Mouse (Mus musculus) hindbrain, postnatal 0 days (tissue): ENCODE measurements around the gene Gid8. TPM values are rescaled to one million over a fixed set of nuclear protein-coding genes. Genes with fewer than 3 reads are reported as not detected.
"Not testable (repeated sequence)": the region's sequence is repeated elsewhere in the genome, so short reads cannot be mapped to it uniquely, and the experiment has no call there.

Experiments
- ATAC-seq: fragments of 200-750 bp; cut with Nextera tagmentation; 2 replicates; pipeline ENCODE4 v1.8.0; 2017; ENCODE audit warnings: mild to moderate bottlenecking, moderate TSS enrichment, moderate library complexity
- DNase-seq: peaks from one replicate; pipeline ENCODE4 v3.0.0-alpha.2; 2015; ENCODE audit warnings: low spot score
- H3K27ac ChIP-seq: fragments of 300-500 bp; sonication (generic); 2 replicates; pipeline ENCODE4 v1.5.1; 2014; ENCODE audit warnings: mild to moderate bottlenecking
- H3K27me3 ChIP-seq: fragments of 300-500 bp; sonication (generic); 2 replicates; pipeline ENCODE4 v1.6.1; 2014; ENCODE audit warnings: low read length, mixed read lengths; ENCODE audit not compliant: insufficient read depth
- H3K36me3 ChIP-seq: fragments of 300-500 bp; sonication (generic); 2 replicates; pipeline ENCODE4 v1.6.1; 2014; ENCODE audit warnings: low read length, mixed read lengths; ENCODE audit not compliant: insufficient read depth
- H3K4me1 ChIP-seq: fragments of 300-500 bp; sonication (generic); 2 replicates; pipeline ENCODE4 v1.6.1; 2014; ENCODE audit warnings: antibody characterized with exemption, low read length, mixed read lengths; ENCODE audit not compliant: insufficient read depth
- H3K4me2 ChIP-seq: fragments of 300-500 bp; sonication (generic); 2 replicates; pipeline ENCODE4 v1.6.1; 2014; ENCODE audit warnings: low read depth, mild to moderate bottlenecking, low read length, moderate library complexity, mixed read lengths
- H3K4me3 ChIP-seq: fragments of 300-500 bp; sonication (generic); 2 replicates; pipeline ENCODE4 v1.5.1; 2014; ENCODE audit warnings: low read length
- H3K9ac ChIP-seq: fragments of 300-500 bp; sonication (generic); replicated peaks from 2 replicates; pipeline ENCODE4 v1.6.1; 2014; ENCODE audit warnings: mild to moderate bottlenecking, low read length, moderate library complexity, mixed read lengths
- H3K9me3 ChIP-seq: fragments of 300-500 bp; sonication (generic); 2 replicates; pipeline ENCODE4 v1.6.1; 2016; ENCODE audit warnings: low read length, mixed read lengths
- CTCF ChIP-seq: IDR thresholded peaks from 2 replicates; pipeline ENCODE4 v1.5.1; 2016; ENCODE audit warnings: antibody characterized with exemption, control low read depth, low read depth
- WGBS: fragments of 180-500 bp; shearing (Covaris S2); extraction: QIAGEN DNeasy Blood & Tissue Kit; methylation state at CpG from one replicate; pipeline ENCODE4 v1.1.7; 2014; 5-methylcytosine and 5-hydroxymethylcytosine counted together
- polyA plus RNA-seq: library from polyadenylated mRNA; unstranded; fragments of >200 nt; fragmentation: Nextera tagmentation; extraction: Ambion mirVana; gene quantifications from 2 replicates; pipeline ENCODE4 v1.2.1, GENCODE M21; 2015
- total RNA-seq: library from RNA; depleted of rRNA; stranded (reverse); fragments of >200 nt; gene quantifications from 2 replicates; pipeline ENCODE4 v1.2.3, GENCODE M21; 2014

The Gid8 gene
- total and polyA plus RNA-seq, 2 experiments from 2014 or later, result 45.5 to 51.1 TPM

DNA sequence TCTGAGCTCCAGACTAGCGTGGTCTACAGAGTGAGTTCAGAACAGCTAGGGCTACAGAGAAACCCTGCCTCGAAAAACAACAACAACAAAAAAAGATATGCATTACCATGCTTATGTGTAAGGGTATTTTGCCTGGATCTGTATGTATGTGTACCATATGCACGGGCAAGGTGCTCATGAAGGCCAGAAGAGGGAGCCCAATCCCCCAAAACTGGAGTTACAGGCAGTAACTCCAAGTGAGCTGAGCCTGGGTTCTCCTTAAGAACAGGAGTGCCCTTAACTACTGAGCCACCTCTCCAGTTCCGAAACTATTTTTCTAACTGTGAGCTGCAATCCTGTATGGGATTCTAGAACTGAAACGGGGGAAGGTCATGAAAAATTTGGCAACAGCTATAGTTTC lies 3.9 kb upstream of the Gid8 start:
- WGBS, result 95% methylated on average over 5 of the region's 5 CpGs
- Histone ChIP-seq H3K36me3 (no peaks in the 10 kb centered on the region), H3K27me3 (no peaks in the 10 kb centered on the region), H3K4me2 (no peak overlapping the region), H3K4me3 (no peak overlapping the region), H3K4me1 (peaks cover 12% of the 10 kb centered on the region), H3K9me3 (no peaks in the 10 kb centered on the region), H3K27ac (no peak overlapping the region), H3K9ac (no peak overlapping the region)
- peak; percentile 28; the same call in 1 of the 2 replicates for TF ChIP-seq CTCF
- DNase-seq, result no peak
- ATAC-seq, result no peak

DNA sequence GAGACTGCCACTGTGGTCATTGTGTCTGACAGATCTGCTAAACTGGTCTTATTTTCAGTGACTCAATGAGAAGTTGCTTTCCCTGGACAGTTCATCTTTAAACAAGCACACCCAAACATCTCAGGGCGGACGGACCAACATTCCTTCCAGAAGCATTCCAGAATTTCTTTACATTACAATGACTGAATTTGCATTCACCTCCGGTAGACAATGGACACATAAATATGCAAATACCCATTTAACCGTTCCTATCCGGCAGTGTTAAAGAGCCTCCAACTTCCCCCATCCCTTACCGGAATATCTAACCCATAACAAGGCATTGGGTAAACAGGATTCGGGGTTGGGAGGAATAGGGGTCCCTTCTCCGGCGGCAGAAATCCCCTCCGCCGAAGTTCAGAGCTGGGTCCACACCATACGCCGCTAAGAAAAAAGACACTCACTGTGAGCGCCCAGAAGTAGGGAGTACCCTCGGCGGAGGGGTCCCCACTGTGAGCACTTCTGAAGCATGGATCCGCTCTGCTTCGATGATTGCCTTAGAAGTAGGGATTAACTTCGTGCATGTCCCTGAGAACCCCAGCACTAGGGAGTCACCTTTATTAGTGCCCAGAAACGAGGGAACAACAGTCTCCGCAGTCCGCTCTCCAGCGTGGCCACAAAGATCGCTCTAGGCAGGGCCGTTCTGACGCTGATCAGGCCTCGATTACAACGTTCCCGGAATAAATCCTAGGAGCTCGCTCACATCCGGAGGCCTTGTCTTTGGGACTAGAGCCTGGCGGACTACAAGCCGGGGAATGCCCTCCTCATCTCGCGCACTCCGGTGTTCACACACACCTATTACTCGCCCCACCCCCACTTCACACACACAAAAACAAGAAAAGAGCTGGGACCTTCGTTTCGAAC lies 644 bp upstream of the Gid8 start:
- no peak for DNase-seq
- ATAC-seq, result peak; percentile 55
- no peaks in the 10 kb centered on the region for H3K9me3 ChIP-seq

DNA sequence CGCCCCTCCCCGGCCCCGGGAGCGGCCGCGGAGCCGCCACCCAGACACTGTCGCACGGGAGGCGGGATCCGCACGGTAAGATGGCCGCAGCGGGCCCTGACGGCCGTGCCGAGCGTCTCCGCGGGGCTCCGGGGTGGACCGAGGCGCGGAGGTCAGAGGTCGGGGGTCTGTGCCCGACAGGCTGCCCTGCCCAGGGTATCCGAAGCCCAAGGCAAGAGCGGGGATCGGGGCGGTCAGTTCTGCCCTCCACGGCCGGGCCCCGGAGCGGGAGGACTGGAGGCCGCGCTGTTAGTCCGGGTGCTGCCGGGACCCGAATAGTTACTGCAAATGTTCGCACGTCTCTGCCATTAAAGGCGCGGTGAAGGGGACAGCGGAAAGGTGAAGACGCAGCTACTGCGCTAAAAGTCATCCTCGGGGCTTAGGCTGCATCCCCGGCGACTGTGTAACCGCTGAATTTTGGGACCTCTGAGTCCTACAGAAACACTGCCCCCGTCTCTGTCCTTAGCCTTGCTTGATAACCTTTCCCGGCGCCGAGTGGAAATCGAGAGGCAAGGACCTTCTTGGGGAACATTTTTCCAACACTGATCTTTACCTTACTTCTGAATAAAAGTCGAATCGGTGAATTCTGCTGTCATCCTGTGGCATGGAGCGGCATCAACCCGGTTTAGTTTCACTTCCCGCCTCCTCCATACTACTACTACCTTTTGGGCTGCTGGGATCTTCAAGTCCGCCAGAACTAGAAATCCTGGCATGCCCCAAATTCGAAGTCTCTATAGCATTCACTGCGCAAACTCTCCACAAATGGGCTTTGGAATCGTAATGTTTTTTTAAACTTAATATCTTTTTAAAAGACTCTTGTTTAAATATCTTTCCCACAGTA lies 599 bp downstream of the Gid8 start:
- H3K4me2 ChIP-seq, result peak overlapping the region; percentile 82
- DNase-seq (no peak), ATAC-seq (peak; percentile 73)
- no peaks in the 10 kb centered on the region for H3K9me3 ChIP-seq
- TF ChIP-seq CTCF, result no peak
- 4% methylated on average over 64 of the region's 64 CpGs for WGBS
- H3K4me3 ChIP-seq, result peak overlapping the region; percentile 94
- H3K9ac ChIP-seq, result peak overlapping the region; percentile 98
- peaks cover 5% of the 10 kb centered on the region; the same call in 1 of the 2 replicates for H3K36me3 ChIP-seq
- H3K4me1 ChIP-seq, result peaks cover 18% of the 10 kb centered on the region
- no peaks in the 10 kb centered on the region for H3K27me3 ChIP-seq
- H3K27ac ChIP-seq, result peak overlapping the region; percentile 88

More for the DNA sequence above, 644 bp upstream of the Gid8 start:
- no peak for TF ChIP-seq CTCF
- WGBS, result under 1% methylated on average over 39 of the region's 39 CpGs
- Histone ChIP-seq H3K4me2 (peak overlapping the region; percentile 86), H3K36me3 (peaks cover 4% of the 10 kb centered on the region; the same call in 1 of the 2 replicates), H3K9ac (peak overlapping the region; percentile 98), H3K27me3 (no peaks in the 10 kb centered on the region), H3K4me3 (peak overlapping the region; percentile 94), H3K4me1 (peaks cover 18% of the 10 kb centered on the region), H3K27ac (peak overlapping the region; percentile 83)

DNA sequence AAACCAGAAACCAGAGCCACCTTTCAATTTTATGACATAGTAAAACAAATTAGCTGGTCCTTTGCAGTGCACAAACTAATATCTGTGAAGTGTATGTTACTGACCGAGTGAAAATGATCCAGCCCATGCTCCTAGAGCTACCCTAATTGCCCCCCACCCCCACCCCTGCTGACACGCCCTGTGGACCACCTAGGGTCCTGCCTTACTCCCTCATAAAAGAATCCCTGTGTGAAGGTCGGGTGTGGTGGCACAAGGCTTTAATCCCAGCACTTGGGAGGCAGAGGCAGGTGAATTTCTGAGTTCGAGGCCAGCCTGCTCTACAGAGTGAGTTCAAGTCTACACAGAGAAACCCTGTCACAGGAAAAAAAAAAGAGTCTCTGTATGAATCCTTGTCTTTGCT lies 1.6 kb downstream of the Gid8 start:
- H3K4me2 ChIP-seq, result peak overlapping the region; percentile 82
- H3K27me3 ChIP-seq, result no peaks in the 10 kb centered on the region
- H3K27ac ChIP-seq, result no peak overlapping the region
- WGBS, result 66% methylated on average over 4 of the region's 4 CpGs
- peaks cover 9% of the 10 kb centered on the region; the same call in 1 of the 2 replicates for H3K36me3 ChIP-seq
- DNase-seq, result no peak
- 0 out of 2 replicates have a peak overlapping the region, but pooled peaks have one; percentile 94 for H3K4me3 ChIP-seq
- TF ChIP-seq CTCF, result no peak
- H3K9ac ChIP-seq, result peak overlapping the region; percentile 98; the same call in 1 of the 2 replicates
- peaks cover 18% of the 10 kb centered on the region for H3K4me1 ChIP-seq
- H3K9me3 ChIP-seq, result no peaks in the 10 kb centered on the region
- no peak for ATAC-seq

DNA sequence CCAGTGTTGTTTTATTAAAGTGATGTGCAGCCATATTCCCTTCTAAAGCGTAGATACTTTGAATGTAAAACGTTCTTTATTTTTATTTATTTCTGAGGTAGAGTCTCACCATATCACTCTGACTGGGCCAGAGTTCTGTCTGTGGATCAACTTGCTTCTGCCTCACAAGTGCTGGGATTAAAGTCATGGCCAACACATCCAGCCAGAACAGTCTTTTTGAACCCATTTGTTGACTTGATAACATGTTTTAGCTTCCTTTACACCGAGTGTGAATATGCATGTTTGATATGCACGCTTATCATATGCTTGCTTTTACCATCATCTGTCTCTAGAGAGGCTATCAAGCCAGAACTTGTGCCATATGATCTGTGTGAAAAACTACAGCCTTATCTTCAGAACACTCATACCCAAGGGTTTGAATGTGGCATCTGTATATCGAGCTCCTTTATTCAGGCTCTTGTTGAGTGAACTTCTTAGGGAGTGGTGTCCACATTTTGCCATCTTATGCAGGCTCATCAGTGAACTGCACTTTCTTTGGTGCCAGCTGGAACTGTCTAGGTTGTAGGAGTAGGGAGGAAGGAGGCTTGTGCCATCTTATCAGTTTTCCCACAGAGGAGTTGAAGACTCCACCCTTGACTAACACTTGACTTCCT lies 2.2 kb downstream of the Gid8 start:
- TF ChIP-seq CTCF, result no peak
- no peak for ATAC-seq
- Histone ChIP-seq H3K9ac (no peak overlapping the region), H3K9me3 (no peaks in the 10 kb centered on the region), H3K27ac (no peak overlapping the region), H3K4me2 (no peak overlapping the region), H3K36me3 (peaks cover 16% of the 10 kb centered on the region; the same call in 1 of the 2 replicates), H3K27me3 (no peaks in the 10 kb centered on the region), H3K4me1 (peaks cover 18% of the 10 kb centered on the region), H3K4me3 (no peak overlapping the region)
- 94% methylated on average over 5 of the region's 5 CpGs for WGBS
- DNase-seq, result no peak

DNA sequence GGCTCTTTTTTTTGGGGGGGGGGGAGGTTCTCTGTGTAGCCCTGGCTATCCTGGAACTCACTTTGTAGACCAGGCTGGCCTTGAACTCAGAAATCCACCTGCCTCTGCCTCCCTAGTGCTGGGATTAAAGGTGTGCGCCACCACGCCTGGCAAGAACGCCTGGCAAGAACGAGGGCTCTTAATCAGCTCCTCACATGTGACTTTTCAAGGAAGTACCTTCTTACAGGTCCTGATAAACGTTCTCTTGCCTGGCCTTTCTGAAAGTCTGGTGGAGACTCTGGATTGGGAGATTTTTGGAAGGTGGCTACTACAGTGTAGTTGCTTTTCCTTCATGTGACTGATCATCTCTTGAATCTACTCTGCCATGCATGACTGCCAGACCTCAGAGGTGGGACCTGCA lies 12.8 kb downstream of the Gid8 start:
- H3K4me3 ChIP-seq, H3K27me3 ChIP-seq, DNase-seq, ATAC-seq, H3K4me1 ChIP-seq, H3K9me3 ChIP-seq, H3K9ac ChIP-seq, H3K27ac ChIP-seq, H3K4me2 ChIP-seq: not testable (repeated sequence)
- WGBS, result 94% methylated on average over 5 of the region's 5 CpGs
- peaks cover 58% of the 10 kb centered on the region for H3K36me3 ChIP-seq
